Mouse (Mus musculus) heart, postnatal 0 days (tissue): ENCODE results near the gene Cldn4.

ENCODE experiments used
- CTCF ChIP-seq: IDR thresholded peaks from 2 replicates; pipeline ENCODE4 v1.5.1; 2016; ENCODE audit warnings: antibody characterized with exemption, control low read depth, low read depth
- EP300 ChIP-seq: IDR thresholded peaks from 2 replicates; pipeline ENCODE4 v1.6.1; 2016; ENCODE audit warnings: antibody characterized with exemption, low read depth

GRCm38 (mm10) chr5:134967164-134967944, 20.6 kb upstream of the Cldn4 start:
- TF ChIP-seq CTCF (no peak), EP300 (no peak)
